Mouse (Mus musculus) E14TG2a.4 (cell line): ENCODE data around the gene Aqp2.

Experiments
- CTCF ChIP-seq: conservative IDR thresholded peaks from 2 replicates; pipeline ENCODE4 v1.5.1; 2014; ENCODE audit warnings: low read length
- NANOG ChIP-seq: IDR thresholded peaks from 2 replicates; pipeline ENCODE4 v1.6.1; 2014; ENCODE audit warnings: borderline replicate concordance, low read length, mixed read lengths
- POU5F1 ChIP-seq: IDR thresholded peaks from 2 replicates; pipeline ENCODE4 v1.6.1; 2014; ENCODE audit warnings: low read length, borderline replicate concordance

DNA sequence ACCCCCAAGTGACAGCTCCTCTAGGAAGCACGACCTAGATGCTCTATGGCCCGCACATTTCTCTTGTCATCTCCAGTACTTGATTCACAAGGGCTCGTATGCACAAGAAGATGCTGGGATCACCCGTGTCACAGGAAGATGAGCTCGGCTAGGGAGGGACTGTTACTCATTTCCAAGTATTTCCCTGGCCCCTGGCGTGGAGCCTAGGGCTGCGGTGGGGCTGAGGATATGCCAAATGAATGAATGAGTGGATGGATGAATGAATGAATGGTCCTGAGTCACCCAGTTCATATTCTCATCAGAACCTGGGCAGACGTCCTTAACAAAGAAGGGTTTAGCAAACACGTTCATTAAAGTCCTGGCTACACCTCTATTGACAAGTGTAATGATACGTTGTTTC lies 18.6 kb upstream of the Aqp2 start:
- TF ChIP-seq CTCF, result no peak
- no peak for TF ChIP-seq NANOG
- TF ChIP-seq POU5F1, result no peak
